Mouse (Mus musculus): ENCODE measurements around the gene Ppil3.

DNA sequence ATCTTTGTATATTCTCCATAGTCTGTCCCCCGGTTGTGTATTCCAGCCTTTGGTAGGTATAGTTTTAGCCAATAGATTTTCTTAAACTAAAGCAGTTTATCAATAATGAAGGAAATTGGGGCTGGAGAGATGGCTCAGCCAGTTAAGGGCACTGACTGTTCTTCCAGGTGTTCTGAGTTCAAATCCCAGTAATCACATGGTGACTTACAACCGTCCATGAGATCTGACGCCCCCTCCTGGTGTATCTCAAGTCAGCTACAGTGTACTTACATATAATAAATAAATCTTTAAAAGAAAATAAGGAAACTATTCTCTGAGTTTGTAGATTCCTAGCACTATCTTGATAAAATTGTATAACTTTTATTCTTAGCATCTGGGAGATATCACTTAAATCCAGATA is 49.9 kb downstream of the Ppil3 start:
- no peak for TF ChIP-seq CTCF (IDR thresholded peaks at IDR 0.05; ENCODE audit: low read depth, low read length)
- TF ChIP-seq GATA2 (IDR thresholded peaks at IDR 0.05; ENCODE audit: borderline replicate concordance, low read depth, low read length), result no peak
- no peak for TF ChIP-seq POLR2AphosphoS5 (IDR thresholded peaks at IDR 0.05; ENCODE audit: insufficient replicate concordance, low read depth, low read length)
- TF ChIP-seq TAL1 (conservative IDR thresholded peaks at IDR 0.05; ENCODE audit: low read depth, low read length), result no peak
- no peak for TF ChIP-seq GATA1 (IDR thresholded peaks at IDR 0.05; ENCODE audit: borderline replicate concordance, low read length)
